Mouse (Mus musculus) midbrain, postnatal 0 days (tissue): ENCODE results near the gene Clhc1. TPM values are rescaled to one million over a fixed set of nuclear protein-coding genes. Genes with fewer than 3 reads are reported as not detected.
A peak's percentile ranks its signal among the peaks of the same experiment; 100 is the strongest.

Experiments used
- ATAC-seq: fragments of 200-750 bp; cut with Nextera tagmentation; 2 replicates; pipeline ENCODE4 v1.8.0; 2017; ENCODE audit warnings: moderate number of reproducible peaks, mild to moderate bottlenecking, moderate TSS enrichment, moderate library complexity; ENCODE audit not compliant: low FRiP score
- DNase-seq: peaks from one replicate; pipeline ENCODE4 v3.0.0-alpha.2; 2015; ENCODE audit warnings: low spot score
- H3K27ac ChIP-seq: fragments of 300-500 bp; sonication (generic); 2 replicates; pipeline ENCODE4 v1.5.1; 2014; ENCODE audit warnings: low read depth, mild to moderate bottlenecking, low read length, mixed read lengths
- H3K27me3 ChIP-seq: fragments of 300-500 bp; sonication (generic); 2 replicates; pipeline ENCODE4 v1.6.1; 2014; ENCODE audit warnings: low read length, control low read depth, mixed read lengths; ENCODE audit not compliant: insufficient read depth
- H3K36me3 ChIP-seq: fragments of 300-500 bp; sonication (generic); 2 replicates; pipeline ENCODE4 v1.6.1; 2014; ENCODE audit warnings: low read length, control low read depth, mixed read lengths; ENCODE audit not compliant: insufficient read depth
- H3K4me1 ChIP-seq: fragments of 300-500 bp; sonication (generic); 2 replicates; pipeline ENCODE4 v1.6.1; 2014; ENCODE audit warnings: mild to moderate bottlenecking, control low read depth, antibody characterized with exemption, low read length, mixed read lengths; ENCODE audit not compliant: insufficient read depth
- H3K4me2 ChIP-seq: fragments of 300-500 bp; sonication (generic); 2 replicates; pipeline ENCODE4 v1.6.1; 2014; ENCODE audit warnings: low read depth, mild to moderate bottlenecking, low read length, mixed read lengths; ENCODE audit not compliant: poor library complexity, severe bottlenecking
- H3K4me3 ChIP-seq: fragments of 300-500 bp; sonication (generic); 2 replicates; pipeline ENCODE4 v1.5.1; 2014; ENCODE audit warnings: low read depth, mild to moderate bottlenecking, low read length, moderate library complexity
- H3K9ac ChIP-seq: fragments of 300-500 bp; sonication (generic); replicated peaks from 2 replicates; pipeline ENCODE4 v1.6.1; 2014; ENCODE audit warnings: mild to moderate bottlenecking, low read length, moderate library complexity, mixed read lengths; ENCODE audit not compliant: poor library complexity, severe bottlenecking
- H3K9me3 ChIP-seq: fragments of 300-500 bp; sonication (generic); 2 replicates; pipeline ENCODE4 v1.6.1; 2016; ENCODE audit warnings: low read length, control low read depth
- CTCF ChIP-seq: IDR thresholded peaks from 2 replicates; pipeline ENCODE4 v1.5.1; 2016; ENCODE audit warnings: antibody characterized with exemption, mild to moderate bottlenecking
- WGBS: fragments of 180-500 bp; shearing (Covaris S2); extraction: QIAGEN DNeasy Blood & Tissue Kit; methylation state at CpG from one replicate; pipeline ENCODE4 v1.1.7; 2014; 5-methylcytosine and 5-hydroxymethylcytosine counted together
- polyA plus RNA-seq: library from polyadenylated mRNA; unstranded; fragments of >200 nt; fragmentation: Nextera tagmentation; extraction: Ambion mirVana; gene quantifications from 2 replicates; pipeline ENCODE4 v1.2.1, GENCODE M21; 2015
- total RNA-seq: library from RNA; depleted of rRNA; stranded (reverse); fragments of >200 nt; gene quantifications from 2 replicates; pipeline ENCODE4 v1.2.3, GENCODE M21; 2014

Clhc1 gene
- total and polyA plus RNA-seq, 2 experiments from 2014 or later, result 1.2 TPM; not detected in 1

GRCm38 (mm10) chr11:29563406-29563805, 15.7 kb downstream of the Clhc1 start:
- Histone ChIP-seq H3K27me3 (no peaks in the 10 kb centered on the region), H3K36me3 (no peaks in the 10 kb centered on the region)

GRCm38 (mm10) chr11:29571536-29571935, 23.8 kb downstream of the Clhc1 start:
- H3K4me1 ChIP-seq, result no peaks in the 10 kb centered on the region
- DNase-seq (no peak), ATAC-seq (no peak)
- no peak for TF ChIP-seq CTCF
- no peaks in the 10 kb centered on the region for H3K27me3 ChIP-seq
- no peak overlapping the region for H3K4me2 ChIP-seq
- WGBS, result 77% methylated on average over 3 of the region's 3 CpGs
- no peak overlapping the region for H3K9ac ChIP-seq
- no peaks in the 10 kb centered on the region for H3K9me3 ChIP-seq
- H3K4me3 ChIP-seq, result no peak overlapping the region
- H3K36me3 ChIP-seq, result no peaks in the 10 kb centered on the region
- H3K27ac ChIP-seq, result no peak overlapping the region

More at GRCm38 (mm10) chr11:29563406-29563805, 15.7 kb downstream of the Clhc1 start:
- no peak for ATAC-seq
- no peak for TF ChIP-seq CTCF
- Histone ChIP-seq H3K4me3 (no peak overlapping the region), H3K4me2 (no peak overlapping the region), H3K9me3 (no peaks in the 10 kb centered on the region), H3K27ac (no peak overlapping the region), H3K9ac (no peak overlapping the region), H3K4me1 (no peaks in the 10 kb centered on the region)
- 87% methylated on average over 2 of the region's 2 CpGs for WGBS
- DNase-seq, result no peak

GRCm38 (mm10) chr11:29572656-29573055, 24.9 kb downstream of the Clhc1 start:
- WGBS, result 79% methylated on average over 2 of the region's 2 CpGs
- no peak overlapping the region for H3K4me2 ChIP-seq
- H3K4me3 ChIP-seq, result no peak overlapping the region
- no peak overlapping the region for H3K27ac ChIP-seq
- H3K36me3 ChIP-seq, result no peaks in the 10 kb centered on the region
- H3K9me3 ChIP-seq, result no peaks in the 10 kb centered on the region
- no peak for DNase-seq
- no peaks in the 10 kb centered on the region for H3K27me3 ChIP-seq
- no peak for ATAC-seq
- no peak overlapping the region for H3K9ac ChIP-seq
- no peak for TF ChIP-seq CTCF
- H3K4me1 ChIP-seq, result no peaks in the 10 kb centered on the region

GRCm38 (mm10) chr11:29579610-29580009, 31.9 kb downstream of the Clhc1 start:
- ATAC-seq (no peak), DNase-seq (no peak)
- Histone ChIP-seq H3K9ac (no peak overlapping the region), H3K4me1 (no peaks in the 10 kb centered on the region), H3K27me3 (no peaks in the 10 kb centered on the region), H3K9me3 (no peaks in the 10 kb centered on the region), H3K4me3 (no peak overlapping the region), H3K36me3 (no peaks in the 10 kb centered on the region), H3K4me2 (no peak overlapping the region), H3K27ac (no peak overlapping the region)
- TF ChIP-seq CTCF, result peak; percentile 42

- H3K27me3 ChIP-seq, result no peaks in the 10 kb centered on the region
- no peak overlapping the region for H3K9ac ChIP-seq
- peak; percentile 8 for DNase-seq
- TF ChIP-seq CTCF, result no peak
- no peaks in the 10 kb centered on the region for H3K36me3 ChIP-seq
- H3K27ac ChIP-seq, result no peak overlapping the region
- ATAC-seq, result no peak
- H3K4me2 ChIP-seq, result no peak overlapping the region
- H3K4me3 ChIP-seq, result no peak overlapping the region
- no peaks in the 10 kb centered on the region for H3K4me1 ChIP-seq
- no peaks in the 10 kb centered on the region for H3K9me3 ChIP-seq
Measured at GRCm38 (mm10) chr11:29595217-29595616, 47.5 kb downstream of the Clhc1 start.

GRCm38 (mm10) chr11:29597159-29597558, 49.4 kb downstream of the Clhc1 start:
- Histone ChIP-seq H3K9me3 (no peaks in the 10 kb centered on the region), H3K36me3 (no peaks in the 10 kb centered on the region), H3K4me3 (no peak overlapping the region), H3K27me3 (no peaks in the 10 kb centered on the region), H3K9ac (no peak overlapping the region), H3K4me2 (no peak overlapping the region), H3K4me1 (no peaks in the 10 kb centered on the region), H3K27ac (no peak overlapping the region)
- no peak for TF ChIP-seq CTCF
- no peak for DNase-seq
- no peak for ATAC-seq

- no peak for TF ChIP-seq CTCF
- H3K9ac ChIP-seq, result no peak overlapping the region
- H3K27me3 ChIP-seq, result no peaks in the 10 kb centered on the region
- no peak overlapping the region for H3K27ac ChIP-seq
- ATAC-seq (no peak), DNase-seq (no peak)
- H3K4me2 ChIP-seq, result no peak overlapping the region
- H3K4me3 ChIP-seq, result no peak overlapping the region
- H3K9me3 ChIP-seq, result no peaks in the 10 kb centered on the region
- H3K4me1 ChIP-seq, result no peaks in the 10 kb centered on the region
- no peaks in the 10 kb centered on the region for H3K36me3 ChIP-seq
Measured at GRCm38 (mm10) chr11:29599000-29599399, 51.2 kb downstream of the Clhc1 start.
